Mouse (Mus musculus): ENCODE results near the gene Fbxo34. TPM values are rescaled to one million over a fixed set of nuclear protein-coding genes. Genes with fewer than 3 reads are reported as not detected.

Fbxo34 gene
- total and polyA plus RNA-seq, 3 experiments = 11.1 to 25.9 (median 11.9) TPM

DNA sequence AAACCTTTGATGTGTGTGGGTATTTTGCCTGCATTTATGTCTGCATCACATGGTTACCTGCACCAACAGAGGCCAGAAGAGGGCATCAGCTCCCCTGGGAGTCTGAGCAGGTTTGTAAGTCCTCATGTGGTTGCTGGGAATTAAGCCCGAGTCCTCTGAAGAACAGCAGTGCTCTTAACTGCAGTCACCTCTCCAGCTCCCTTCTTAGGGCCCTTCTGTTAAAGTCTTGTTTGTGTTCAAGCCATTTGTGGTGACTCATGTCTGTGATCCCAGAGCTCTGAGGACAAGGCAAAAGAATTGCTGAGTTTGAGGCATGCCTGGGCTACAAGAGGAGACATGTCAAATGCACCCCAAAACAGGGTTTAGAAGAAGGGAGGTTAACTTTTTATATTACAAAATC lies 82.3 kb downstream of the Fbxo34 start:
- DNase-seq (ENCODE audit: extremely low read depth) = no peak
- Histone ChIP-seq H3K27me3 (replicated peaks) (no peaks in the 10 kb centered on the region), H3K9me3 (replicated peaks; ENCODE audit: low read length) (no peaks in the 10 kb centered on the region), H3K36me3 (replicated peaks in 1 of 2; ENCODE audit: control insufficient read depth in 1 of 2, insufficient read depth in 1 of 2, low read length in 1 of 2) (peaks cover 22 to 34% of the 10 kb centered on the region in 2 experiments), H3K27ac (ENCODE audit: insufficient read depth, low read depth) (no peak overlapping the region), H3K4me3 (replicated peaks in 1 of 3; ENCODE audit: low read depth in 2 of 3, low read length in 2 of 3, poor library complexity in 1 of 3) (no peak overlapping the region), H3K4me2 (ENCODE audit: insufficient read depth, low read depth, poor library complexity, severe bottlenecking) (no peak overlapping the region), H3K4me1 (ENCODE audit: control insufficient read depth in 1 of 2, insufficient read depth in 2 of 2) (peaks cover 4 to 11% of the 10 kb centered on the region in 2 experiments), H3K79me2 (replicated peaks; ENCODE audit: control insufficient read depth, extremely low read depth, insufficient read depth, poor library complexity, severe bottlenecking) (no peaks in the 10 kb centered on the region), H3K9ac (ENCODE audit: insufficient read depth, low read depth) (no peak overlapping the region)
- TF ChIP-seq SMC3 (IDR thresholded peaks at IDR 0.05; ENCODE audit: low read depth, low read length) (no peak), KAT2A (IDR thresholded peaks at IDR 0.05; ENCODE audit: insufficient replicate concordance, low read length) (no peak), MXI1 (IDR thresholded peaks at IDR 0.05; ENCODE audit: low read depth, low read length) (no peak), POLR2A (IDR thresholded peaks at IDR 0.05; ENCODE audit: low read depth, low read length) (no peak), ELF1 (IDR thresholded peaks at IDR 0.05; ENCODE audit: low read depth, low read length) (no peak), SIN3A (IDR thresholded peaks at IDR 0.05; ENCODE audit: low read length) (no peak), ETS1 (conservative IDR thresholded peaks at IDR 0.05; ENCODE audit: low read depth, low read length) (no peak), ZNF384 (IDR thresholded peaks at IDR 0.05; ENCODE audit: low read depth, low read length) (no peak), UBTF (IDR thresholded peaks at IDR 0.05; ENCODE audit: low read depth, low read length) (no peak)
- dilution Hi-C loops (cut with MboI; ENCODE audit: extremely low pct_ligation_motif_present, extremely low pct_unique_long_range_greater_than_20kb, low sequenced_read_pairs) = no loop called here
- in situ Hi-C loops (cut with MboI; ENCODE audit: low pct_ligation_motif_present, low pct_unique_long_range_greater_than_20kb, low sequenced_read_pairs) = no loop called here

DNA sequence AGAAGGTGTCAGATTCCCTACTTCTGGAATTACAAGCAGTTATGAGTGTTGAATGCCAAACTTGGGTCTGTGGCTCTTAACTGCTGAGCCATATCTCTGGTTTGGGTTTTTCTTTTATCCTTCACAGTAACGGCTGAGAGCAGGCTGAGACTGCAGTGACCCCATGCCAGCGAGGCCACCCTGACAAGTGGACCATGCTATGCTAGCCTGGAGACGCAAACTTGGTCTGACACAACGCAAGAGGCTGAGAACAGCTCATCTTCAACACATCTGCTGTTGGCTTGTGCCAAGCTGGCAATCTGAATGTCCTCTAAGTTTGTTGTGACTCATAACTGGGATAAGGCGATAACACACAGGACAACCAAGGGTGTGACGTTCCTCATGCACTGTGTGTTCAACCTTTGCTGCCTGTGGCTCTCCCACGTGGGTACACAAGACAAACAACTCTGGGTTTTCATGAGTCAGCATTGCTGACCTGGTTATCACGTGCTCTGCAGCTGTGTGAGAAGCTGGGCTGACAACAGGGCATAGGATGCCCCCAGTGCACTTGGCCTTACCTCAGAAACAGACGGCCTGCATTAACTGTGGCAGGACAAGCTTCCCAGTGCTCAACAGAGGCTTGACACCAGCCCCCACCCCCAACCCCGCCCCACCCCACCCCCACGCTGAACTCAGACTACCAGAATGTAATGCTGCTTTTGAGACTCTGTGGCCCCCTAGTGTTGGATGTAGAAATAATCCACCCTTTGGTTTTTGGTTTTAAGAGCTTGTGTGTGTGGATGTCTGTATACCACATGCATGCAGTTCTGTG lies 83.3 kb downstream of the Fbxo34 start:
- in situ Hi-C loops (cut with MboI; ENCODE audit: low pct_ligation_motif_present, low pct_unique_long_range_greater_than_20kb, low sequenced_read_pairs) = no loop called here
- no peak overlapping the region for H3K4me3 ChIP-seq (replicated peaks in 1 of 3; ENCODE audit: low read depth in 2 of 3, low read length in 2 of 3, poor library complexity in 1 of 3)

More for the DNA sequence above, 83.3 kb downstream of the Fbxo34 start:
- Histone ChIP-seq H3K27ac (ENCODE audit: insufficient read depth, low read depth) (peak overlapping the region; percentile 11; the same call in 1 of the 2 replicates), H3K36me3 (replicated peaks in 1 of 2; ENCODE audit: control insufficient read depth in 1 of 2, insufficient read depth in 1 of 2, low read length in 1 of 2) (peaks cover 18 to 24% of the 10 kb centered on the region in 2 experiments), H3K4me1 (ENCODE audit: control insufficient read depth in 1 of 2, insufficient read depth in 2 of 2) (peaks cover 4 to 11% of the 10 kb centered on the region in 2 experiments), H3K9ac (ENCODE audit: insufficient read depth, low read depth) (no peak overlapping the region), H3K4me2 (ENCODE audit: insufficient read depth, low read depth, poor library complexity, severe bottlenecking) (no peak overlapping the region), H3K27me3 (replicated peaks) (no peaks in the 10 kb centered on the region), H3K9me3 (replicated peaks; ENCODE audit: low read length) (no peaks in the 10 kb centered on the region), H3K79me2 (replicated peaks; ENCODE audit: control insufficient read depth, extremely low read depth, insufficient read depth, poor library complexity, severe bottlenecking) (no peaks in the 10 kb centered on the region)
- peak; percentile 46 for TF ChIP-seq RAD21 (IDR thresholded peaks at IDR 0.05; ENCODE audit: low read depth, low read length)
- TF ChIP-seq CHD2 (IDR thresholded peaks at IDR 0.05; ENCODE audit: low read length) = peak; percentile 64
- no peak for TF ChIP-seq POLR2AphosphoS2 (IDR thresholded peaks at IDR 0.05; ENCODE audit: low read depth, low read length)
- no peak for TF ChIP-seq ETS1 (conservative IDR thresholded peaks at IDR 0.05; ENCODE audit: low read depth, low read length)
- no peak for TF ChIP-seq KAT2A (IDR thresholded peaks at IDR 0.05; ENCODE audit: insufficient replicate concordance, low read length)
- no peak for TF ChIP-seq CHD1 (IDR thresholded peaks at IDR 0.05; ENCODE audit: low read depth, low read length)
- TF ChIP-seq CTCF (conservative IDR thresholded peaks at IDR 0.05 in 1 of 2, IDR thresholded peaks at IDR 0.05 in 1 of 2; ENCODE audit: low read depth in 2 of 2, low read length in 2 of 2) = peak; percentile 34 to 61; a peak in 2 of 4 replicates
- no peak for TF ChIP-seq MYC (IDR thresholded peaks at IDR 0.05; ENCODE audit: low read depth, low read length)
- peak; percentile 58 for TF ChIP-seq BHLHE40 (IDR thresholded peaks at IDR 0.05; ENCODE audit: low read depth, low read length)
- no peak for TF ChIP-seq ZKSCAN1 (IDR thresholded peaks at IDR 0.05; ENCODE audit: borderline replicate concordance, low read depth, low read length)
- no peak for TF ChIP-seq ELF1 (IDR thresholded peaks at IDR 0.05; ENCODE audit: low read depth, low read length)
- no peak for TF ChIP-seq SIN3A (IDR thresholded peaks at IDR 0.05; ENCODE audit: low read length)
- peak; percentile 18; the same call in 1 of the 2 replicates for TF ChIP-seq SMC3 (IDR thresholded peaks at IDR 0.05; ENCODE audit: low read depth, low read length)
- peak; percentile 87 for TF ChIP-seq MAFK (IDR thresholded peaks at IDR 0.05; ENCODE audit: insufficient replicate concordance, low read length)
- TF ChIP-seq ZC3H11A (IDR thresholded peaks at IDR 0.05; ENCODE audit: low read depth, low read length) = no peak
- dilution Hi-C loops (cut with MboI; ENCODE audit: extremely low pct_ligation_motif_present, extremely low pct_unique_long_range_greater_than_20kb, low sequenced_read_pairs) = no loop called here
- DNase-seq (ENCODE audit: extremely low read depth) = peak; percentile 69

Measured in CH12.LX (cell line).